Mouse (Mus musculus): Measurements from ENCODE around the gene Anks1. TPM values are rescaled to one million over a fixed set of nuclear protein-coding genes. Genes with fewer than 3 reads are reported as not detected.
"Not testable (repeated sequence)": the region's sequence is repeated elsewhere in the genome, so short reads cannot be mapped to it uniquely, and the experiment has no call there.

Gene Anks1
- polyA plus RNA-seq, 1 experiment from 2014 or later: 18.0 TPM

GRCm38 (mm10) chr17:27970305-27970704 is 61.2 kb downstream of the Anks1 start:
- WGBS: 88% methylated on average over 5 of the region's 5 CpGs
- Histone ChIP-seq H3K9me3 (no peaks in the 10 kb centered on the region), H3K27ac (replicated peaks) (no peak overlapping the region), H3K4me3 (no peak overlapping the region), H3K36me3 (replicated peaks) (peaks cover 6% of the 10 kb centered on the region; the same call in 1 of the 2 replicates), H3K27me3 (replicated peaks; ENCODE audit: low read depth, poor library complexity, severe bottlenecking) (no peaks in the 10 kb centered on the region), H3K4me1 (peaks cover 21% of the 10 kb centered on the region)
- DNase-seq (ENCODE audit: low spot score): no peak

GRCm38 (mm10) chr17:27971496-27971895 is 62.4 kb downstream of the Anks1 start:
- H3K4me1 ChIP-seq: peaks cover 13% of the 10 kb centered on the region
- H3K9me3 ChIP-seq: no peaks in the 10 kb centered on the region
- H3K36me3 ChIP-seq (replicated peaks): peaks cover 17% of the 10 kb centered on the region
- no peak for DNase-seq (ENCODE audit: low spot score)
- H3K27me3 ChIP-seq (replicated peaks; ENCODE audit: low read depth, poor library complexity, severe bottlenecking): no peaks in the 10 kb centered on the region
- H3K4me3 ChIP-seq: no peak overlapping the region
- WGBS: 92% methylated on average over 9 of the region's 9 CpGs
- no peak overlapping the region for H3K27ac ChIP-seq (replicated peaks)

- no peak overlapping the region for H3K27ac ChIP-seq (replicated peaks)
- no peaks in the 10 kb centered on the region for H3K27me3 ChIP-seq (replicated peaks; ENCODE audit: low read depth, poor library complexity, severe bottlenecking)
- peaks cover 36% of the 10 kb centered on the region for H3K36me3 ChIP-seq (replicated peaks)
- no peaks in the 10 kb centered on the region for H3K9me3 ChIP-seq
- no peak for DNase-seq (ENCODE audit: low spot score)
- 91% methylated on average over 4 of the region's 4 CpGs for WGBS
- H3K4me3 ChIP-seq: no peak overlapping the region
- H3K4me1 ChIP-seq: peaks cover 10% of the 10 kb centered on the region
These were observed 64.2 kb downstream of the Anks1 start for GRCm38 (mm10) chr17:27973337-27973736.

- Histone ChIP-seq H3K4me3 (no peak overlapping the region), H3K27ac (replicated peaks) (no peak overlapping the region), H3K9me3 (no peaks in the 10 kb centered on the region), H3K36me3 (replicated peaks) (peaks cover 61% of the 10 kb centered on the region), H3K4me1 (peaks cover 6% of the 10 kb centered on the region; the same call in 1 of the 2 replicates), H3K27me3 (replicated peaks; ENCODE audit: low read depth, poor library complexity, severe bottlenecking) (no peaks in the 10 kb centered on the region)
- DNase-seq (ENCODE audit: low spot score): no peak
- WGBS: 91% methylated on average over 14 of the region's 14 CpGs
These were observed 67.2 kb downstream of the Anks1 start for GRCm38 (mm10) chr17:27976266-27976665.

GRCm38 (mm10) chr17:27977008-27977636 is 68.0 kb downstream of the Anks1 start:
- H3K4me3 ChIP-seq: no peak overlapping the region
- WGBS: 89% methylated on average over 3 of the region's 3 CpGs
- DNase-seq (ENCODE audit: low spot score): no peak
- H3K9me3 ChIP-seq: no peaks in the 10 kb centered on the region
- no peak overlapping the region for H3K27ac ChIP-seq (replicated peaks)
- no peaks in the 10 kb centered on the region for H3K27me3 ChIP-seq (replicated peaks; ENCODE audit: low read depth, poor library complexity, severe bottlenecking)
- H3K36me3 ChIP-seq (replicated peaks): peaks cover 63% of the 10 kb centered on the region
- peaks cover 5% of the 10 kb centered on the region; the same call in 1 of the 2 replicates for H3K4me1 ChIP-seq

GRCm38 (mm10) chr17:27980391-27980955 is 71.4 kb downstream of the Anks1 start:
- H3K9me3 ChIP-seq: no peaks in the 10 kb centered on the region
- H3K4me1 ChIP-seq: peaks cover 4% of the 10 kb centered on the region; the same call in 1 of the 2 replicates
- no peak overlapping the region for H3K4me3 ChIP-seq
- no peaks in the 10 kb centered on the region for H3K27me3 ChIP-seq (replicated peaks; ENCODE audit: low read depth, poor library complexity, severe bottlenecking)
- H3K27ac ChIP-seq (replicated peaks): no peak overlapping the region
- 93% methylated on average over 3 of the region's 3 CpGs for WGBS
- no peak for DNase-seq (ENCODE audit: low spot score)
- H3K36me3 ChIP-seq (replicated peaks): peaks cover 70% of the 10 kb centered on the region

GRCm38 (mm10) chr17:27981451-27982069 is 72.5 kb downstream of the Anks1 start:
- DNase-seq (ENCODE audit: low spot score): no peak
- no peaks in the 10 kb centered on the region for H3K27me3 ChIP-seq (replicated peaks; ENCODE audit: low read depth, poor library complexity, severe bottlenecking)
- peaks cover 70% of the 10 kb centered on the region for H3K36me3 ChIP-seq (replicated peaks)
- H3K4me1 ChIP-seq: peaks cover 4% of the 10 kb centered on the region; the same call in 1 of the 2 replicates
- no peak overlapping the region for H3K27ac ChIP-seq (replicated peaks)
- H3K9me3 ChIP-seq: no peaks in the 10 kb centered on the region
- no peak overlapping the region for H3K4me3 ChIP-seq
- WGBS: 93% methylated on average over 5 of the region's 5 CpGs

GRCm38 (mm10) chr17:27982070-27982457 is 73.0 kb downstream of the Anks1 start:
- not testable (repeated sequence) for H3K27me3 ChIP-seq (replicated peaks; ENCODE audit: low read depth, poor library complexity, severe bottlenecking); H3K27ac ChIP-seq (replicated peaks); H3K4me3 ChIP-seq; H3K9me3 ChIP-seq; H3K4me1 ChIP-seq; DNase-seq (ENCODE audit: low spot score)
- H3K36me3 ChIP-seq (replicated peaks): peaks cover 70% of the 10 kb centered on the region
- WGBS: 82% methylated on average over 14 of the region's 14 CpGs

GRCm38 (mm10) chr17:27982712-27983266 is 73.7 kb downstream of the Anks1 start:
- Histone ChIP-seq H3K9me3 (no peaks in the 10 kb centered on the region), H3K36me3 (replicated peaks) (peaks cover 70% of the 10 kb centered on the region), H3K4me3 (no peak overlapping the region), H3K27ac (replicated peaks) (no peak overlapping the region; the same call in 1 of the 2 replicates), H3K27me3 (replicated peaks; ENCODE audit: low read depth, poor library complexity, severe bottlenecking) (no peaks in the 10 kb centered on the region), H3K4me1 (peaks cover 4% of the 10 kb centered on the region; the same call in 1 of the 2 replicates)
- no peak for DNase-seq (ENCODE audit: low spot score)
- WGBS: 81% methylated on average over 7 of the region's 7 CpGs

- 91% methylated on average over 12 of the region's 12 CpGs for WGBS
- Histone ChIP-seq H3K4me3 (no peak overlapping the region), H3K4me1 (peaks cover 4% of the 10 kb centered on the region; the same call in 1 of the 2 replicates), H3K9me3 (no peaks in the 10 kb centered on the region), H3K27ac (replicated peaks) (no peak overlapping the region), H3K27me3 (replicated peaks; ENCODE audit: low read depth, poor library complexity, severe bottlenecking) (no peaks in the 10 kb centered on the region), H3K36me3 (replicated peaks) (peaks cover 70% of the 10 kb centered on the region)
- no peak for DNase-seq (ENCODE audit: low spot score)
These were observed 75.3 kb downstream of the Anks1 start for GRCm38 (mm10) chr17:27984421-27984820.

- peaks cover 61% of the 10 kb centered on the region for H3K36me3 ChIP-seq (replicated peaks)
- H3K4me1 ChIP-seq: peaks cover 11% of the 10 kb centered on the region; the same call in 1 of the 2 replicates
- H3K4me3 ChIP-seq: no peak overlapping the region
- H3K9me3 ChIP-seq: no peaks in the 10 kb centered on the region
- H3K27ac ChIP-seq (replicated peaks): no peak overlapping the region
- no peaks in the 10 kb centered on the region for H3K27me3 ChIP-seq (replicated peaks; ENCODE audit: low read depth, poor library complexity, severe bottlenecking)
- WGBS: 95% methylated on average over 19 of the region's 19 CpGs
- no peak for DNase-seq (ENCODE audit: low spot score)
These were observed 77.0 kb downstream of the Anks1 start for GRCm38 (mm10) chr17:27986106-27986505.

GRCm38 (mm10) chr17:27989807-27990542 is 80.9 kb downstream of the Anks1 start:
- peak; percentile 90 for DNase-seq (ENCODE audit: low spot score)
- WGBS: 47% methylated on average over 15 of the region's 15 CpGs
- no peaks in the 10 kb centered on the region for H3K27me3 ChIP-seq (replicated peaks; ENCODE audit: low read depth, poor library complexity, severe bottlenecking)
- H3K9me3 ChIP-seq: no peaks in the 10 kb centered on the region
- H3K4me1 ChIP-seq: peaks cover 13% of the 10 kb centered on the region; the same call in 1 of the 2 replicates
- peak overlapping the region; percentile 1; the same call in 1 of the 2 replicates for H3K27ac ChIP-seq (replicated peaks)
- H3K4me3 ChIP-seq: no peak overlapping the region
- peaks cover 74% of the 10 kb centered on the region for H3K36me3 ChIP-seq (replicated peaks)
